Mouse (Mus musculus): ENCODE results near the gene Plcl2.

The Plcl2 gene

DNA sequence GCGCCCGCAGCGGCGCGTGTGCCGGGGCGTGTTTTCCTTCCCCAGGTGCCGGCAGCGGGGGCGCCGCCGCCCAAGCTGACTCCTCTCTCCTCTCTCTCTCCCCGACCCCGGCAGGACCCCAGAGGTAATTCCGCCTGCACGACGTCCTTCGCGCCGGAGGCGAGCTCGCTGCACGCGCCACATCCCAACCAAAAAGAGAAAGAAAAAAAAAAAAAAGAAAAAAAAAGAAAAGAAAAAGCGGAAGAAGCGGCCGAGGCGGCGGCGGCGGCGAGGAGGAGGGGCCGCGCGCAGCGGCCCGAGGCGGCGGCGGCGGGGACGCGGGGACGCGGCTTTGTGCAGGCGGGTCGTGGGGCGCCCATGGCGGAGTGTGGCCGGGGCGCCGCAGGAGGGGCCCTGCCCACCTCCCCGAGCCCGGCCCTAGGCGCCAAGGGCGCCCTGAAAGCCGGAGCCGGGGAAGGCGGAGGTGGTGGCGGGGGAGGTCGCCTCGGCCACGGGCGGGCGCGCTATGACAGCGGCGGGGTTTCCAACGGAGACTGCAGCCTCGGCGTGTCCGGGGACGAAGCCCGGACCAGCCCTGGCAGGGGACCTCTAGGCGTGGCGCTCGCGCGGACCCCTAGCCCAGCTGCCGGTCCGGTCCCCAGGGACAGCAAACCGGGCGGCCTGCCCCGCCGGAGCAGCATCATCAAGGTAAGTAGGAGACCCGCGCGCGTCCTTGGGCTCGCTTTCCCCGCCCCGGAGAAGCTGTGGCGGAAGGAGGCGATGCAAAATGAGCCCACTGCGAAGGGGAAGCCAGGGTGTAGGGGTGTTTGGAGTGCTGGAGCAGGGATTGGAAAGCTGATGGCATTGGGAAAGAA, at the start of gene Plcl2:
Plcl2 (plus strand) TSS at position 153 of the 854 bp plus-strand sequence.
- peak; percentile 33 to 54 for DNase-seq (ENCODE audit: low read depth in 1 of 2, low spot score in 2 of 2)

DNA sequence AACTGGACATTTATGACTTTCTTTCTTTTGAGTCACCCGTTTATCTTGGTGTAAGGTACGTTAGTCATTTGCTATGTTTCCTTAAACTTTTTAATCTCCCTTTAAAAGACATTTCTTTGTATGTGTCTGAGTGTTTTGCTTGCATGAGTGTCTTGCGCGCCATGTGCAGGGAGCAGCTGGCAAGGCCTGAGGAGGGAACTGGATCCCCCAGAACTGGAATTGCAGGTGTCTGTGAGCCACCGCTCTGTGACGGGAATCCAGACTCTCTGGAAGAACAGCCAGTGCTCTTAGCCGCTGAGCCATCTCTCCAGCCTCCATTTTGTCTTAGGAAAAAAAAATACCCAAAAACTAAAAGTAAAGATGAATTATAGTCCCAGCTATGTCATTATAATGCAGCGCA, 48.9 kb upstream of the Plcl2 start:
- no peak for DNase-seq (ENCODE audit: low read depth in 1 of 2, low spot score in 2 of 2)

GRCm38 (mm10) chr17:50467438-50467837, 41.8 kb upstream of the Plcl2 start:
- DNase-seq (ENCODE audit: low read depth in 1 of 2, low spot score in 2 of 2), result no peak

DNA sequence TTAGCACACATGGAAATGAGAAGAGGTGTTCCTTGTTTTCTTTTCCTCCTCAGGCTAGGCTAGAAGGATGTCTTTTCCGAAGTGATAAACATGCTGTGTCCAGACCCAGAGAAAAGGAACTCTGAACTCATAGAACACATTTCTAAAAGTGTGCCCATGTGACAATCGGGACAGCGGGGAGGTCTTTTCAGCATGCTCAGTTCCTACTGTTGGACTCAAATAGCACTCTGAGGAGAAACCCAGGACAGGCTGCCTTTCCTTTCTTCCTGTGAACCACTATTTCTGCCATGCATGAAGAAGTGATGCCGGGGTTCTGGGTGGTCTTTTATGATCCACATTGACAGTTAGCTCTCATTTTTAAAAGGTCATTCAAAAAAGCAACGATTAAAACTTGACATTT, 40.1 kb upstream of the Plcl2 start:
- no peak for DNase-seq (ENCODE audit: low read depth in 1 of 2, low spot score in 2 of 2)

- DNase-seq (ENCODE audit: low read depth in 1 of 2, low spot score in 2 of 2), result peak; percentile 27 to 51
Observed at GRCm38 (mm10) chr17:50469543-50470431, 39.4 kb upstream of the Plcl2 start.

- DNase-seq (ENCODE audit: low read depth in 1 of 2, low spot score in 2 of 2), result peak in 1 of 2 experiments; percentile 35
Observed at GRCm38 (mm10) chr17:50470432-50471078, 38.6 kb upstream of the Plcl2 start.

DNA sequence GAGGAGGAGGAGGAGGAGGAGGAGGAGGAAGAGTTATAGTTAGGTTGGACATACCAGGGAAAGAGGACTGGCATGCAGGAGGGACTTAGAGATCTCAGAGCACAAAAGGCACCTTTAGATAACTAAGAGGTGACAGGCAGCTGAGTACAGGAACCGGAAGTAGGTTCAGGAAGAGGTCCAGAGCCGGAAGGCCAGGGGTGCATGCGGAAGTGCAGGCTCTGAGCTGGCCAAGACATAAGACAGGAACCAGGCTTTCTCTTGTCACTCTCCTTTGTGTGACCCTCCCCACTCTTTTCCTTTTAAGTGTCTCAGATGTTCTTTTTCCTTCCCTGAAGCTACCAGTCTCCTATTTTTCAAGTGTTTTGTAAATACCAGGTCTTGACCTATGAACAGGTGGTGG, 38.0 kb upstream of the Plcl2 start:
- DNase-seq (ENCODE audit: low read depth in 1 of 2, low spot score in 2 of 2), result peak in 1 of 2 experiments; percentile 19

GRCm38 (mm10) chr17:50477277-50477676, 31.9 kb upstream of the Plcl2 start:
- no peak for DNase-seq (ENCODE audit: low read depth in 1 of 2, low spot score in 2 of 2)

GRCm38 (mm10) chr17:50480867-50481266, 28.3 kb upstream of the Plcl2 start:
- DNase-seq (ENCODE audit: low read depth in 1 of 2, low spot score in 2 of 2), result no peak

GRCm38 (mm10) chr17:50483700-50484099, 25.5 kb upstream of the Plcl2 start:
- no peak for DNase-seq (ENCODE audit: low read depth in 1 of 2, low spot score in 2 of 2)

DNA sequence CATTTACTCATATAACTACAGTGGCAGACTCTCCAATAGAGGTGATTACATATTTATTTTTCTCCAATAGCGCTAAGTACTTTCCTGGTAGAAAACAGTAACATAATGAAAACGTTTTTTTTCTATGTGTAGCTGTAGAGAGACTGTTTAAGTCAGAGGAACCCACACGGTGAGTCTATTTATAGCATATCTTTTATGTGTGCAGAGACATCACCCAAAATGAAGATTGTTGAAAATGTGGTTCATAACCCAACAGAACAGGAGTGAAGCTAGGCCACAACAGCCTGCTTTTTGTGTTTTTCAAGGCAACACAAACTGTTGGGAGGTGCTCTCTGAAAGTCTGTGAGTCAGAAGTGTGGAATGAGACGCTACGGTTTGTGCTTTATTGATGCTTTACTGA, 24.2 kb upstream of the Plcl2 start:
- no peak for DNase-seq (ENCODE audit: low read depth in 1 of 2, low spot score in 2 of 2)

DNA sequence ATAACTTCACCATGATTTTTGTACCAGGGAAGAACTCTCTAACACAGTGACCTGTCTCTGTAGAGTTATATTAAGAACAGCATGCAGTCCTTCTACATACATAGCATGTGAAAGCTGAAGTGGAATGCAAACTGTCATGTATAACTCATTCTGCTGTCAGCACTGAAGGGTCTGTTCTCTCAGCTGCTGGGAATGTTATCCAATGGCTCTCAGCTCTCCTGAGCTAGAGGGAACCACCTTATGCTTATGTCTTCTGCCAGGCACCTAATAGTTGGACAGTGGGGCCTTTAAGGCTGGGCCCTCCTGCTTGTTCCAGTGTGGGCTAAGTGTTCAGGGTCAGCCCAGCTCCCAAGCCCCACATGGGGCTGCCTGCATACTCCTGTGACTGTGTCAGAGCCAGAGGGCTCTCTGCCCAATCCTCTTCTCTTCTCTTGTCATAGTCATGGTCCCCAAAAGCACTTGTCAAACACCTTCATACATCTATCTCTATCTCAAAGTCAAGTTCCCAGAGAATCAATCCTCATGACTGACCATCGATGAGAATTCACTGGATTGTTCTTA, 22.1 kb upstream of the Plcl2 start:
- DNase-seq (ENCODE audit: low read depth in 1 of 2, low spot score in 2 of 2), result no peak

GRCm38 (mm10) chr17:50487670-50488069, 21.5 kb upstream of the Plcl2 start:
- no peak for DNase-seq (ENCODE audit: low read depth in 1 of 2, low spot score in 2 of 2)

DNA sequence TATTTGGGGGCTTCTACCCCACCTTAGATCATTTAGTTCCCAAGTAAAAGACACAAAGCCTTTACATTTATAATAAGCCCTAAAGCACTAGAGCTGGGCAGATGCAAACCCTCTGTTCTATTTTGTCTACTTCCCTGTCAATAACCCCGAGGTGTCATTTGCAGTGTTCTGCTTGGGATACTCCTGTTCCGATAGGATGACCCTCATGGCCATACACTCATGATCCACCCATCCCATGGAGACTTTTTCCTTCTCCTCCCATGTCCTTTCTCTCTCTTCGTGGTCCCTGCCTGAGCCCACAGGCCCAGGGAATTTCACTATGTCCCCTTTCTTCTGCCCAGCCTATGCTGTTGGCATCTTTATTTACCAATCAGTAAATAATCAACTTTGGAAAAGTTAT, 20.8 kb upstream of the Plcl2 start:
- DNase-seq (ENCODE audit: low read depth in 1 of 2, low spot score in 2 of 2), result no peak

DNA sequence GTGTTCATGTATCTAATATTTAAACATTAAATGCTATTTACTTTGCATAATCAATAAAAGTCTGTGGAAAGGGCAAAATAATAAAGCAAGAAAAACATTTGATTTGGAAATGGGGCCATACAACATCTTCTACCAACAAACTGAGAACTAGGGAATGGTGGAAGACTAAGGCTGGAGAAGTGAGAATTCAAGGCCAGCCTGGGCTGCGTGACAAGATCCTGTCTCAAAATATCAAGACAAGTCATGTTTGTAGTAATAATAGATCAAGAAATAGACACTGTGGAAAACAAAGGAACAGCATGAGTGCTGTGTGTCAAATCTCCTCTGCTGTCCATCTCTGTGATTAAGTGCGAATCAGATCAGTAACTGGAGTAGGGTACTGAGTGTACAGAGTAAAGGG, 20.3 kb upstream of the Plcl2 start:
- no peak for DNase-seq (ENCODE audit: low read depth in 1 of 2, low spot score in 2 of 2)

DNA sequence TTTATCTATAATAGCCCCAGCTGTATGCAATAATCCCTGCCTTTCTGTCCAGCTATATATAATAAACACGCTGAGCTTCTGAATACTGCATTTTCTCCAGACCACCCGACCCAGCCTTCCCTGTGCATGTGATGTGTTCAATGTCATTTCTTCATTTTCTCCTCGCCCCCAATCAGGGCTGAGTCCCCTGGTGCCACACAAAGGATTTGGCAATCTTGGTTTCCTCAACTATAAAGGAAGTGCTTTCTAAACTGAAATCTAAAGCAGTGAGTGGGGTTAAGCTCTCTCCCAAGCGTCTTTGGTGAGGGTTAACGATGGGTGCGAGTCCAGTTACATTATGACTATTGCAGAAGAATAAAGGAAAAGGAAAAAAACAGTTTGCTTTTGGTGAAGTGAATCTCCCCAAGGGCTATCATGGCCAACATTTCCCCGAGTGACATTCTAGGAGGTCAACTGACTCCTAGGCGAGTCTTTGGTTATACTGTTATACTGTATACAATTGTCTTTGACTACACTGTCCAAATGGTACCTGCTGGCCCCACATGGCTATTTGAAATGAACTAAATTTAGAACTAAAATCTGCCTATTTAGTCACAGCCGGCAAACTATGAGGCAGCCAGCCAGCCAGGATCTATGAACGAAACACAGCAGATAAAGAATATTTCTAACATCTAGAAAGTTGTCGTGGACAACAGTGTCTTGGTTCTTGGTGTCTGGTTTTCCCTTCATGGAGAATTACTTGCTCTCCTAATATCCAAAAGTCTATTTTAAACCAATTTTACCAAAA, 18.4 kb upstream of the Plcl2 start:
- DNase-seq (ENCODE audit: low read depth in 1 of 2, low spot score in 2 of 2), result peak in 1 of 2 experiments; percentile 40

- peak in 1 of 2 experiments; percentile 19 for DNase-seq (ENCODE audit: low read depth in 1 of 2, low spot score in 2 of 2)
Observed at GRCm38 (mm10) chr17:50491496-50491895, 17.7 kb upstream of the Plcl2 start.

- DNase-seq (ENCODE audit: low read depth in 1 of 2, low spot score in 2 of 2), result no peak
Observed at GRCm38 (mm10) chr17:50495216-50495889, 13.8 kb upstream of the Plcl2 start.

DNA sequence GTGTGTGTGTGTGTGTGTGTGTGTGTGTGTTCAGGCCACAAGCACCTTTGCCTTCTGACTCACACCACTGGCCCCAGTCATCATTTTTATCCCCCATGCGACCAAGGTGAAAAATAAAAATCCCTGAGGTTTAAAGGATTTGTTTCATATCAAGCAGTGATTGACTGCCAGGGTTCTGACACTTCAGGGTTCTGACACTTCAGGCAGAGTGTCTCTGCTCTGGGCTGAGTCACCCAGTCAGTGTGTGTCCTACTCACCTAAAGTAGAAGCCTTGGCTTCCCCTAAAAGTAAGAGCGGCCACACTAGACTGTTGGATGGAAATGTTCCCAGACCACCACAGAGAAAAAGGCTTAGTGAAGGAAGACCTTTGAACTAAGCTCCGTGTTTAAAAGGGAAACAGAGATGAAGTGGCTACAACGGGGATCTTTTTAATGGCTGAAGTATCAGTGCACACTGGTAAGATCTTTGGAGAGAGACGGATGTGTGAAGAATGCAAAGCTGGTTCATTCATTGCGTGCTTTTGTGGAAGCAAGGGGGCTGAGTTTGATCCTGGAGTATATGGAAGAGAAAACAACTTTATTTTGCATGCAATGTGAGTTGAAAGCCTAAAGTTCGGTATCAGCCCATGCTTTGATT, 11.0 kb upstream of the Plcl2 start:
- DNase-seq (ENCODE audit: low read depth in 1 of 2, low spot score in 2 of 2), result no peak

All from monocyte, adult 2 months (primary cell).